Mouse (Mus musculus) ES-E14 (cell line): Measurements from ENCODE around the gene Eif4e2. TPM values are rescaled to one million over a fixed set of nuclear protein-coding genes. Genes with fewer than 3 reads are reported as not detected.

Source experiments
- DNase-seq: peaks from one replicate; pipeline ENCODE4 v3.0.0-alpha.2; 2013; ENCODE audit warnings: low read depth, low spot score
- H3K27ac ChIP-seq: 2 replicates; pipeline ENCODE4 v1.5.1; 2012; ENCODE audit warnings: low read depth, mild to moderate bottlenecking, low read length, moderate library complexity, mixed read lengths; ENCODE audit not compliant: poor library complexity, insufficient read depth, severe bottlenecking
- H3K36me3 ChIP-seq: 2 replicates; pipeline ENCODE4 v1.6.1; 2012; ENCODE audit warnings: mild to moderate bottlenecking, low read length, moderate library complexity, mixed read lengths; ENCODE audit not compliant: control insufficient read depth, poor library complexity, insufficient read depth, severe bottlenecking
- H3K4me1 ChIP-seq, 2 experiments: fragments of 150-350 bp in 1 of 2; sonication (generic) in 1 of 2; 2 replicates each; pipeline ENCODE4 v1.6.1; 2012; ENCODE audit warnings: low read length in 2 of 2, mild to moderate bottlenecking in 1 of 2, mixed read lengths in 1 of 2; ENCODE audit not compliant: control insufficient read depth in 2 of 2, insufficient read depth in 2 of 2, poor library complexity in 1 of 2
- H3K4me3 ChIP-seq, 2 experiments: fragments of 150-350 bp in 1 of 2; sonication (generic) in 1 of 2; 2 replicates each; pipeline ENCODE4 v1.5.1; 2012; ENCODE audit warnings: low read length in 2 of 2, low read depth in 1 of 2, mild to moderate bottlenecking in 1 of 2, mixed read lengths in 1 of 2; ENCODE audit not compliant: insufficient read depth in 1 of 2, poor library complexity in 1 of 2, severe bottlenecking in 1 of 2
- H3K9ac ChIP-seq: 2 replicates; pipeline ENCODE4 v1.6.1; 2012; ENCODE audit warnings: low read depth, mild to moderate bottlenecking, low read length, mixed read lengths; ENCODE audit not compliant: poor library complexity, insufficient read depth, severe bottlenecking
- H3K9me3 ChIP-seq: fragments of 150-350 bp; sonication (generic); 2 replicates; pipeline ENCODE4 v1.6.1; 2012; ENCODE audit warnings: low read depth, mild to moderate bottlenecking, low read length; ENCODE audit not compliant: control insufficient read depth, insufficient read depth
- CHD2 ChIP-seq: IDR thresholded peaks from 2 replicates; pipeline ENCODE4 v1.6.1; 2014; ENCODE audit warnings: mild to moderate bottlenecking, low read depth, low read length, inconsistent platforms
- HCFC1 ChIP-seq: IDR thresholded peaks from 2 replicates; pipeline ENCODE4 v1.6.1; 2012; ENCODE audit warnings: low read length, inconsistent platforms, borderline replicate concordance; ENCODE audit not compliant: insufficient read depth
- MAFK ChIP-seq: IDR thresholded peaks from 2 replicates; pipeline ENCODE4 v1.6.1; 2014; ENCODE audit warnings: mild to moderate bottlenecking, low read depth, low read length, inconsistent platforms; ENCODE audit not compliant: insufficient read depth
- ZC3H11A ChIP-seq: IDR thresholded peaks from 2 replicates; pipeline ENCODE4 v1.6.1; 2012; ENCODE audit warnings: low read depth, mild to moderate bottlenecking, inconsistent platforms, low read length, borderline replicate concordance
- ZNF384 ChIP-seq: IDR thresholded peaks from 2 replicates; pipeline ENCODE4 v1.6.1; 2012; ENCODE audit warnings: low read depth, low read length, inconsistent platforms
- in situ Hi-C, 2 experiments: fragments of 600-800 bp; cut with MboI; formaldehyde crosslinking; loops; one replicate each; pipeline ENCODE4 v1.15.1; 2025; ENCODE audit warnings: low sequenced_read_pairs in 2 of 2, inconsistent platforms in 1 of 2; ENCODE audit not compliant: unreplicated experiment in 2 of 2
- total RNA-seq: library from RNA; depleted of rRNA; stranded (reverse); fragments of 300-350 nt; gene quantifications from 2 replicates; pipeline ENCODE4 v1.2.3, GENCODE M21; 2012

Gene Eif4e2
- total RNA-seq, 1 experiment, result 221 TPM

DNA sequence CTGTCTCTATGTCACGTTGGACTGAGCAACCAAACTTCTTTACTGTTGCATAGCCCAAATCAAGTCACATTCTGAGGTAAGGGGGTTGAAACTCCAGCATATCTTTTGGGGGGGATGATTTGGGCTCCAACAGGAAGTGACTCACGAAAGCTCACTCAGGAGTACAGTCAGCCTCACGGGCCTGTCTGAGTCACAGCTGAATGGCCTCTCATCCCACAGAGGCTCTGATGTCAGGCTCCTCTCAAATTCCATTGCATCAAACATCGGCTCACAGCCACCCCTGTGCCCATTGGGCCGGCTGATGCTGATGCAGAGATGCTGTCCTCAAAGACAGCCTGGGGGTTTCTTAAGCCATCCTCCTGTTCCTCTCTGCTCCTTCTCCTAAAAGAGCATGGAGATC lies 32.8 kb upstream of the Eif4e2 start:
- peaks cover 3 to 16% of the 10 kb centered on the region in 2 experiments; a peak in 3 of 4 replicates for H3K4me1 ChIP-seq
- no peak overlapping the region for H3K9ac ChIP-seq
- H3K36me3 ChIP-seq, result no peaks in the 10 kb centered on the region
- H3K27ac ChIP-seq, result no peak overlapping the region
- H3K9me3 ChIP-seq, result no peaks in the 10 kb centered on the region
- no peak for DNase-seq
- no peak overlapping the region for H3K4me3 ChIP-seq
- TF ChIP-seq CHD2 (no peak), ZNF384 (no peak), HCFC1 (no peak), MAFK (no peak), ZC3H11A (no peak)
- in situ Hi-C loops, result no loop called here

DNA sequence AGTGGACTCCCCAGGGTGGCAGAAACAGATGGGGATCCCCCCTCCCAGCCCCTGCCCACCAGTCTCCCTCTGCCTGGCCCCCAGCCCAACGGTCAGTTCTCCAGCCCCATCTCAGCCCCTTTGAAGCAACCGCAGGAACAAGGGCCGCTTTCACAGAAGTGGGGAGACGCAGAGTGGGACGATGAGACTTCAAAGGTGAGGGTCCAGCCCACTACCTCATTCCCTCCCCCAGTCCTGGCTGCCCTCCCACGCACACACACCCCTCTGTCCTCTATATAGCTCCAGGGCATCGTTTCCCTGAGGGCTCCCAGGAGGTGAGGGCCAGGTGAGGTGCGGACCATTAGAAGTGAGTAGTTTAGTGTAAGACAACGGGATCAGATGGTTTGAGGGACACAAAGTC lies 30.7 kb upstream of the Eif4e2 start, which contains the start of gene Prss56:
Gene Prss56, plus strand, starts transcription at position 301 of the 400 bp plus-strand sequence.
- peak within 1 kb of the TSS; percentile 26 to 45; a peak in 2 of 4 replicates for H3K4me3 ChIP-seq
- no peaks in the 10 kb centered on the region for H3K36me3 ChIP-seq
- DNase-seq, result no peak
- H3K27ac ChIP-seq, result no peak within 1 kb of the TSS
- H3K9ac ChIP-seq, result no peak within 1 kb of the TSS
- H3K4me1 ChIP-seq, result peaks cover 2 to 15% of the 10 kb centered on the region in 2 experiments; a peak in 3 of 4 replicates
- TF ChIP-seq CHD2, result no peak
- no peak for TF ChIP-seq MAFK
- in situ Hi-C loops, result no loop called here
- H3K9me3 ChIP-seq, result no peaks in the 10 kb centered on the region

DNA sequence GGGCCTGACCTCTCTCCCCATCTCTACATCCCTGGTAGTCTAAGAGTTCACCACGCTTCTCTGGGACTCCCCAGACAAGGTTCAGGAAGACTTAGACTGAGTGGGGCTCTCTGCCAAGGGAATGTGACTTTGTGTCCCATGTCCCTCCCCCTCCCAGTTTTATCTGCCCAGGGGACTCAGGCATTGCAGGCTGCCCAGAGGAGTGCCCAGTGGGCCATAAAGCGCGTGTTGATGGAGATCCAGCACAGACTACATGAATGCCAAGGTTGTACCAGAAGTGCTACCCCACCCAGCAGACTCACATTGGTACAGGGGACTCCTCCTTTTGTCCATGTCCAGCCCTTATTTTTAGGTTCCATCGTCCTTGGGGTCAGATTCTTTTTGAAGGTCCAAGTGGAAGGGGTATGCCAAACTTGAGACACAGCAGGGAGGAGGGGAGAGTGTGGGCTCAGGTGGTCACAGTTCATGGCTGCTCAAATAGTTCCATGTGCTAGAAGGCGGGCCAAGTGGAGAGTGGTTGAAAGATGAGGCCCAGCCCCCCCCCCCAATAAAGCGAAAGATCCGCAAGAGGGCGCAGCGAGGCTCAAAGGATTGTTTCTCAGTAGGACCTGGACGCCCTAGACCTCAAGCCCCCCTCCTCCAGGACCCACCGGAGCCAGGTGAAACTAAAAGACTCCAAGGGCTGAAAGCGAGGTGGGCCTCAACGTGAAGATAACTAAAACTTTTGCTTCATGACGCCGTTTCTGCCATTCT lies 29.5 kb upstream of the Eif4e2 start:
- Histone ChIP-seq H3K9ac (no peak overlapping the region), H3K9me3 (no peaks in the 10 kb centered on the region), H3K4me1 (peaks cover 2 to 15% of the 10 kb centered on the region in 2 experiments; a peak in 3 of 4 replicates), H3K36me3 (no peaks in the 10 kb centered on the region), H3K4me3 (peak overlapping the region in 1 of 2 experiments; percentile 8; a peak in 1 of 4 replicates), H3K27ac (no peak overlapping the region)
- in situ Hi-C loops, result no loop called here
- TF ChIP-seq CHD2, result no peak
- TF ChIP-seq ZNF384, result no peak
- TF ChIP-seq MAFK, result no peak
- no peak for TF ChIP-seq HCFC1
- no peak for TF ChIP-seq ZC3H11A
- no peak for DNase-seq

DNA sequence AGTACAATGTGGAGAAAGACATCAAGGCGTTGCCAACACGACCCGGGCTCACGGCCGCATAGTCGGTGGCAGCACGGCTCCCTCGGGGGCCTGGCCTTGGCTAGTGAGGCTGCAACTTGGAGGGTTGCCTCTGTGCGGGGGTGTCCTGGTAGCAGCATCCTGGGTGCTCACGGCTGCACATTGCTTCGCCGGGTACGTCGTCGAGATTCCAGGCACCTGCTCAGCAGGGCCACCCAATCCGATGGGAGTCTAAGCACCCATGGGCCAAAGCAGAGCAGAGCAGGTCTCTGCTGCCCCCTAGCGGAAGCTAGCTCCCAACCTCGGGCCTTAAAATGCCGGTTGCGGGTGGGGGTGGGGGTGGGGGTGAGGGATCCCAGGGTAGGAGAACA lies 29.0 kb upstream of the Eif4e2 start:
- Histone ChIP-seq H3K4me1 (peaks cover 2 to 15% of the 10 kb centered on the region in 2 experiments; a peak in 3 of 4 replicates), H3K36me3 (no peaks in the 10 kb centered on the region), H3K27ac (no peak overlapping the region), H3K9me3 (no peaks in the 10 kb centered on the region), H3K9ac (no peak overlapping the region), H3K4me3 (peak overlapping the region in 1 of 2 experiments; percentile 8; a peak in 1 of 4 replicates)
- peak; percentile 79 for DNase-seq
- TF ChIP-seq CHD2, result no peak
- TF ChIP-seq HCFC1, result no peak
- no peak for TF ChIP-seq ZC3H11A
- TF ChIP-seq ZNF384, result no peak
- in situ Hi-C loops, result no loop called here

DNA sequence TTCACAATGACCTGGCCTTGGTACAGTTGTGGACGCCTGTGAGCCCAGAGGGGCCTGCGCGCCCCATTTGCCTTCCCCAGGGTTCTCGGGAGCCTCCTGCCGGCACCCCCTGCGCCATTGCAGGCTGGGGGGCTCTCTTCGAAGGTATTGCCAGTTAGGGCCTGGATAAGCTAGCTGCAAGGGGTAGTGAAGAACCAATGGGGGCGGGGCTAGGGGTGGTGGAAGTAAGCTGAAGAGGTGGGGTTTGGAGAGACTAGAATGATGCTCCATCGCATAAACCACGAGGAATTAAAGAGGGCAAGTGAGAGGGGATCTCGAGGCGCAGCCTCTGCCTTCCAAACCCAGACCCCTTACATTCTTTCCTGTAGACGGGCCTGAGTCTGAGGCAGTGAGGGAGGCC lies 28.2 kb upstream of the Eif4e2 start:
- Histone ChIP-seq H3K9ac (no peak overlapping the region), H3K4me3 (peak overlapping the region in 1 of 2 experiments; percentile 77; a peak in 1 of 4 replicates), H3K9me3 (no peaks in the 10 kb centered on the region), H3K36me3 (no peaks in the 10 kb centered on the region), H3K4me1 (peaks cover 4 to 18% of the 10 kb centered on the region in 2 experiments; a peak in 3 of 4 replicates), H3K27ac (no peak overlapping the region)
- in situ Hi-C loops, result no loop called here
- no peak for DNase-seq
- TF ChIP-seq ZC3H11A, result no peak
- TF ChIP-seq CHD2, result no peak
- no peak for TF ChIP-seq ZNF384
- TF ChIP-seq MAFK, result no peak
- TF ChIP-seq HCFC1, result no peak
